Mouse (Mus musculus): ENCODE measurements around the gene Olfr887.

Olfr887 gene

GRCm38 (mm10) chr9:38083772-38084171 is at the start of gene Olfr887:
Olfr887 (plus strand) TSS chr9:38084072.
- DNase-seq (ENCODE audit: low spot score in 2 of 2): no peak

DNA sequence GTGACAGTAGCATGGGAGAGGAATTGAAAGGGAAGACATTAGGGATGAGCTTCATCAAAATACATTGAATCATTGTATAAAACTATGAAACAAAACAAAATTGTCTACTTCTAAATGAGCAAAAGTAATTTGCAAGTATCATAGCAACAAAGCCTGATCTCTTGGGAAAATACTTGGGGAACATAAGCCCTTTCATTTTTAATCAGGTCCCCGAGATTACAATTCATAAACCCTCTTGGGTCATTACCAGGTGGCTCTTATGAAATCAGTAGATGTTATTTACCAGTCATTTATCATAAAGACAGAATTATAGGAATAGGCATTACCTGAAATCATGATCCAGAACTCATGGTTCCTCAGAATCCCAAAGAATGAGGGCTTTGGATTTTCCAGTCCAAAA is 37.6 kb upstream of the Olfr887 start, which contains the start of gene Olfr884:
TSS of gene Olfr884 (plus strand) at position 301 of the 400 bp plus-strand sequence.
- DNase-seq (ENCODE audit: low spot score in 2 of 2): no peak

- no peak for DNase-seq (ENCODE audit: low spot score in 2 of 2)
Measured at GRCm38 (mm10) chr9:38061022-38061421, 22.9 kb upstream of the Olfr887 start, which contains the start of gene Olfr885. Olfr885 (plus strand) TSS chr9:38061322.

DNA sequence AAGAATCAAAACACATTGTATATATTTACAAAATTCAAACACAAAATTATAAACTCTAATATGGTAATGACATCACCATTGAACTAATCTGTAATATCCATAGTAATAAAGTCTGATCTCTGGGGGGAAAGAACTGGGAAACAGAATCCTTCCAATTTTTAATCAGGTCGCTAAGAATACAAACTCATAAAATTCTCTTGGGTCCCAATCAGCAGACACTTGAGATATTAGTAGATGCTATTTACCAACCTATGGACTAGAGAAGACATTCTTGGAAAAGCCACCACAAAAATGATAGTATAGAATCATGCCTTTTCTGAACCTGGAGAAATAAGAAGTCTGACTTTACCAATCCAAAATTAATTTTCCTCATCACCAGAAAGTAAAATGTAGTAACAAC is 24.0 kb downstream of the Olfr887 start, which contains the start of gene Olfr888:
TSS of gene Olfr888 (plus strand) at position 301 of the 400 bp plus-strand sequence.
- no peak for DNase-seq (ENCODE audit: low spot score in 2 of 2)

DNA sequence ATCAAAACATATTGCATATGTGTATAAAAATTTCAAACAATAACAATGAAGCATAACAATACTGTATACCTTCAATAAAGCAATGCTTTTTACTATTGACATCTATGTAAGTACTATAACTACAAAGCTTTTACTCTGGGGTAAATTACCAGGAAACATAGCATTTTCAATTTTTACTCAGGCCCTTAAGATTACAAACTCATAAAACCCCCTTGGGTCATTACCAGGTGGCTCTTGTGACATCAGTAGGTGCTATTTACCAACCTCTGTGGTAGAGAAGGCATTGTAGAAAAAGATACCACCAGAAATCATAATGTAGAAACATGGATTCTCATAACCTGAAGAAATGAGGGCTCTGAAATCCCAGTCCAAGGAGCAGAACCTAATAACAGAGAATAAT is 31.0 kb downstream of the Olfr887 start, which contains the start of gene Olfr889:
TSS of gene Olfr889 (plus strand) at position 301 of the 400 bp plus-strand sequence.
- DNase-seq (ENCODE audit: low spot score in 2 of 2): no peak

Data from natural killer cell, adult 2 months (primary cell).